In the genomic region with DNA sequence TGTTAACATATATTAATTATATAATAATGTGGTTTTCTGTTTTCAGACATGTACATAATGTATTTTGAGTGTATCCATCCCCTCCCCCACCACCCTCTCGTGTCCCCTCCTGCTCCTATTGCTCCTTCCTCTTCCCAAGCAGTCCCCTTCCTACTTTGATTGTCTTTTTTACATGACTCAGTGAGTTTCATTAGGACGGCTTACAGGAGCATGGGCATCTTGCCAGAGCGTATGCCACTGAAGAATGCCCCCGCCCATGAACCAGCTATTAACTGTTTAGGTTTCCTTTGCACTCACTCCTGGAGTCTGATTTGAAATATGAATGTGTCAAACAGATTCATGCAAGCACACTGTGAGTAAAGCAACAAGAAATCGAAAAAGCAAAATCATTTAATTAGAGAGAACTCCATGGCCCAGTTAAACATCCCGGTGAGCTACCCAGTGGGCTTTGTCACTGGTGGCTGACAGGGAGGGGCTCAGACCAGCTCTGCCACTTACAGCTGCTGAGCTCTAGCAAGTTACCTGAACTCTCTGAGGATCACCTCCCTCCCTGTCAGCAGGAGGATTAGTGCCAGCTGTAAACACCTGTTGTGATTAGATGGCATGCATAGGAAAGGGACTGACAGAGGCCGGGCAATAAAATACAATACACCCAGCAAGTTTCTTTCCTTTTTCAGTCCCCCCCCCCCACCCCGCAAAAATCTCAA, we compare ENCODE assay signal across 12 mouse cellular contexts. TPM values are rescaled to one million over a fixed set of nuclear protein-coding genes. Genes with fewer than 3 reads are reported as not detected.
DNase-seq lines count a peak whose midpoint lies in the region; ATAC-seq and TF ChIP-seq lines count a peak whose summit lies in the region.
"Had no signal": no experiment of that assay in that cellular context is flagged by ENCODE, and none has a peak within 500 bp of the region (broad histone marks: within the 10 kb centered on the region; RNA-seq: fewer than 3 reads in every experiment).

No protein-coding gene starts in this region.

- no peak overlapping the region for H3K4me2 ChIP-seq in kidney, embryonic 15.5 days
- no peak overlapping the region for H3K4me2 ChIP-seq in forebrain, embryonic 15.5 days (replicated peaks)
- H3K4me2 ChIP-seq in heart, embryonic 12.5 days, result no peak overlapping the region
- H3K4me2 ChIP-seq: heart, embryonic 11.5 days had no signal

- 32% methylated on average over 8 of the region's 8 CpGs for WGBS in kidney, embryonic 15.5 days
- WGBS in forebrain, embryonic 15.5 days, result 21% methylated on average over 8 of the region's 8 CpGs
- 41% methylated on average over 8 of the region's 8 CpGs for WGBS in cerebellum, adult 2 months
- WGBS in heart, embryonic 12.5 days, result 47% methylated on average over 8 of the region's 8 CpGs

- no peak overlapping the region for H3K27ac ChIP-seq in kidney, embryonic 15.5 days
- no peak overlapping the region for H3K27ac ChIP-seq in forebrain, embryonic 15.5 days (replicated peaks)
- no peak overlapping the region for H3K27ac ChIP-seq in cerebellum, adult 2 months (ENCODE audit: insufficient read depth, low read length)
- no peak overlapping the region for H3K27ac ChIP-seq in heart, embryonic 12.5 days (ENCODE audit: poor library complexity, severe bottlenecking)

- no peak for TF ChIP-seq POLR2A in cerebellum, adult 2 months (IDR thresholded peaks at IDR 0.05; ENCODE audit: borderline replicate concordance, insufficient read depth, low read length)

- H3K36me3 ChIP-seq in kidney, embryonic 15.5 days, result no peaks in the 10 kb centered on the region
- H3K36me3 ChIP-seq in forebrain, embryonic 15.5 days, result no peaks in the 10 kb centered on the region
- no peaks in the 10 kb centered on the region for H3K36me3 ChIP-seq in heart, embryonic 12.5 days

- H3K4me1 ChIP-seq in kidney, embryonic 15.5 days, result peaks cover 11% of the 10 kb centered on the region; the same call in 1 of the 2 replicates
- peaks cover 18% of the 10 kb centered on the region for H3K4me1 ChIP-seq in forebrain, embryonic 15.5 days
- peaks cover 36% of the 10 kb centered on the region for H3K4me1 ChIP-seq in cerebellum, adult 2 months (ENCODE audit: control insufficient read depth, insufficient read depth, low read length)
- H3K4me1 ChIP-seq in heart, embryonic 12.5 days (replicated peaks), result no peaks in the 10 kb centered on the region

- H3K9me3 ChIP-seq in kidney, embryonic 15.5 days (replicated peaks), result no peaks in the 10 kb centered on the region
- no peaks in the 10 kb centered on the region for H3K9me3 ChIP-seq in forebrain, embryonic 15.5 days
- H3K9me3 ChIP-seq in heart, embryonic 12.5 days (replicated peaks), result no peaks in the 10 kb centered on the region

- no peak overlapping the region for H3K4me3 ChIP-seq in kidney, embryonic 15.5 days (replicated peaks)
- H3K4me3 ChIP-seq in forebrain, embryonic 15.5 days, result no peak overlapping the region
- no peak overlapping the region for H3K4me3 ChIP-seq in cerebellum, adult 2 months (replicated peaks; ENCODE audit: insufficient read depth, low read depth, low read length)
- no peak overlapping the region for H3K4me3 ChIP-seq in heart, embryonic 12.5 days

- no peak for TF ChIP-seq CTCF in cerebellum, adult 2 months (IDR thresholded peaks at IDR 0.05; ENCODE audit: borderline replicate concordance, insufficient read depth, low read depth, low read length)

- peak; percentile 57 for ATAC-seq in kidney, embryonic 15.5 days (replicated peaks; ENCODE audit: low FRiP score)
- ATAC-seq in forebrain, embryonic 15.5 days (replicated peaks), result peak; percentile 71
- ATAC-seq in megakaryocyte progenitor cell, adult 5-6 weeks (replicated peaks; ENCODE audit: poor library complexity), result 0 out of 2 replicates have a peak, but pooled peaks have one; percentile 17
- no peak for ATAC-seq in heart, embryonic 12.5 days (ENCODE audit: insufficient number of reproducible peaks, low FRiP score)

- no peak overlapping the region for H3K9ac ChIP-seq in kidney, embryonic 15.5 days
- no peak overlapping the region for H3K9ac ChIP-seq in forebrain, embryonic 15.5 days (replicated peaks)
- no peak overlapping the region for H3K9ac ChIP-seq in heart, embryonic 12.5 days

- H3K27me3 ChIP-seq in kidney, embryonic 15.5 days, result no peaks in the 10 kb centered on the region
- H3K27me3 ChIP-seq in forebrain, embryonic 15.5 days, result no peaks in the 10 kb centered on the region
- no peaks in the 10 kb centered on the region for H3K27me3 ChIP-seq in cerebellum, adult 2 months (ENCODE audit: control insufficient read depth, insufficient read depth, low read length)
- H3K27me3 ChIP-seq in heart, embryonic 12.5 days (replicated peaks), result 0 out of 2 replicates have a peak, but pooled peaks cover 4% of the 10 kb centered on the region

- DNase-seq in kidney, postnatal 36 days, result no peak
- peak; percentile 76 for DNase-seq in MN1 (ENCODE audit: low spot score)
- DNase-seq in layer of hippocampus, postnatal 25 days (ENCODE audit: extremely low spot score in 1 of 2, low spot score in 1 of 2), result no peak
- DNase-seq in cerebellum, adult 2 months, result no peak
- DNase-seq: cerebellum, adult 8-10 months; layer of hippocampus, adult 9-11 months; thymus, postnatal 14 days had no signal

RNA-seq across cellular contexts. Expression of gene Olfml1, which starts 50.4 kb away (rescaled TPM):
- 24.1 and 26.1 TPM in 2 replicates for polyA plus RNA-seq in kidney, embryonic 15.5 days (2015; fragmentation: Nextera tagmentation; extraction: Ambion mirVana)
- polyA plus RNA-seq in forebrain, embryonic 15.5 days (2015; fragmentation: Nextera tagmentation; extraction: Ambion mirVana), result 2.2 and 2.7 TPM in 2 replicates
- not detected in 2 replicates for total RNA-seq in megakaryocyte progenitor cell, adult 5-6 weeks (2015)
- total RNA-seq in megakaryocyte progenitor cell, adult 5-6 weeks (2017), result 0.41 TPM in 1 of 2 replicates, not detected in the other
- total RNA-seq in layer of hippocampus, postnatal 25 days (2021), result 10 to 100 TPM; 10.0 to 11.5 TPM
- polyA plus RNA-seq in cerebellum, adult 2 months (2012; rRNA removed), result 11.4 and 13.4 TPM in 2 replicates
- 6.5 and 7.2 TPM in 2 replicates for polyA plus RNA-seq in heart, embryonic 12.5 days (2016; fragmentation: Nextera tagmentation; extraction: Ambion mirVana)
